Comparison of ENCODE assay signal across 12 mouse cellular contexts in genomic region chr1:181993597-181993996, GRCm38 (mm10).
"Had no signal": no experiment of that assay in that cellular context is flagged by ENCODE, and none has a peak within 500 bp of the region (broad histone marks: within the 10 kb centered on the region; RNA-seq: fewer than 3 reads in every experiment).

No protein-coding gene starts in this region.

- H3K9me3 ChIP-seq: midbrain, embryonic 10.5 days; neural tube, embryonic 13.5 days had no signal

- H3K27ac ChIP-seq: left cerebral cortex, adult 2 months; liver, embryonic 14.5 days; midbrain, embryonic 10.5 days; neural tube, embryonic 13.5 days had no signal

- H3K36me3 ChIP-seq: midbrain, embryonic 10.5 days; neural tube, embryonic 13.5 days had no signal

- H3K27me3 ChIP-seq: neural tube, embryonic 13.5 days had no signal

- DNase-seq: kidney, postnatal 10 days; kidney, postnatal 4 days; liver; lung, adult 18-20 months; lung, postnatal 4 days; midbrain, embryonic 14.5 days; thymus, adult 18-20 months; thymus, postnatal 14 days had no signal

- H3K9ac ChIP-seq: liver, embryonic 14.5 days; neural tube, embryonic 13.5 days had no signal

- H3K4me3 ChIP-seq: left cerebral cortex, adult 2 months; midbrain, embryonic 10.5 days; neural tube, embryonic 13.5 days had no signal

- H3K4me2 ChIP-seq: neural tube, embryonic 13.5 days had no signal
